Mouse (Mus musculus) E14TG2a.4 (cell line): Measurements from ENCODE around the gene Sash1.

Experiments
- CTCF ChIP-seq: conservative IDR thresholded peaks from 2 replicates; pipeline ENCODE4 v1.5.1; 2014; ENCODE audit warnings: low read length
- NANOG ChIP-seq: IDR thresholded peaks from 2 replicates; pipeline ENCODE4 v1.6.1; 2014; ENCODE audit warnings: borderline replicate concordance, low read length, mixed read lengths
- POU5F1 ChIP-seq: IDR thresholded peaks from 2 replicates; pipeline ENCODE4 v1.6.1; 2014; ENCODE audit warnings: low read length, borderline replicate concordance

- TF ChIP-seq CTCF, result peak; percentile 55
- TF ChIP-seq NANOG, result no peak
- TF ChIP-seq POU5F1, result no peak
These were observed 51.9 kb downstream of the Sash1 start for GRCm38 (mm10) chr10:8833816-8834464.
